Mouse (Mus musculus): ENCODE data around the gene Prkcb. TPM values are rescaled to one million over a fixed set of nuclear protein-coding genes. Genes with fewer than 3 reads are reported as not detected.

Gene Prkcb
- polyA plus RNA-seq, 1 experiment from 2014 or later: 12.7 TPM

Other genes starting within 250 kb of the Prkcb start
- gene Ubfd1, start 221.6 kb upstream of the Prkcb start, polyA plus RNA-seq (2015; fragmentation: Nextera tagmentation; extraction: Ambion mirVana): 38.7 and 41.0 TPM in 2 replicates
- 15.7 and 15.9 TPM in 2 replicates for gene Ears2, start 221.5 kb upstream of the Prkcb start, polyA plus RNA-seq (2015; fragmentation: Nextera tagmentation; extraction: Ambion mirVana)
- 620 and 676 TPM in 2 replicates for gene Ndufab1, start 186.9 kb upstream of the Prkcb start, polyA plus RNA-seq (2015; fragmentation: Nextera tagmentation; extraction: Ambion mirVana)
- 11.8 and 16.2 TPM in 2 replicates for gene Palb2, start 155.8 kb upstream of the Prkcb start, polyA plus RNA-seq (2015; fragmentation: Nextera tagmentation; extraction: Ambion mirVana)
- gene Dctn5, start 155.7 kb upstream of the Prkcb start, polyA plus RNA-seq (2015; fragmentation: Nextera tagmentation; extraction: Ambion mirVana): 112 and 120 TPM in 2 replicates
- 100 and 103 TPM in 2 replicates for gene Plk1, start 129.3 kb upstream of the Prkcb start, polyA plus RNA-seq (2015; fragmentation: Nextera tagmentation; extraction: Ambion mirVana)
- 28.5 and 39.9 TPM in 2 replicates for gene Ern2, start 102.5 kb upstream of the Prkcb start, polyA plus RNA-seq (2015; fragmentation: Nextera tagmentation; extraction: Ambion mirVana)
- gene Chp2, start 69.3 kb upstream of the Prkcb start, polyA plus RNA-seq (2015; fragmentation: Nextera tagmentation; extraction: Ambion mirVana): 1.7 and 2.0 TPM in 2 replicates